Mouse (Mus musculus): ENCODE measurements around the gene Dtx2. TPM values are rescaled to one million over a fixed set of nuclear protein-coding genes. Genes with fewer than 3 reads are reported as not detected.

The Dtx2 gene
- polyA plus RNA-seq, 1 experiment from 2014 or later, result 21.6 TPM

DNA sequence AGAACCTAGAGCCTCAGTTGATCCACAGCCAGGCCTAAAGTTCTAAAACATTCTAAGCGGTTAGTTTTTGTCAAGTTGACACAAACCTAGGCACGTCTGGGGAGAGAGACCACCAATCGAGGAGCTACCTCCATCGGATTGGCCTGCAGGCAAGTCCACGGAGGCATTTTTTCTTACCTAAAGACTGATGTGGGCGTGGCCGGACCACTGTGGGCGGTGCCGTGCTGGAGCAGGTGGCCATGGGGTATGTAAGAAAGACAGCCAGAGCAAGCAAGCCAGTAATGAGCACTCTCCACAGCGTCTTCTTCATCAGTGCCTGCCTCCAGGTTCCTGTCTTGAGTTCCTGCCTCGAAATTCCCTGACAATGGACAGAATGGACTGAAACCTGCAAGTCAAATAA, 78.9 kb downstream of the Dtx2 start:
- no peaks in the 10 kb centered on the region for H3K4me1 ChIP-seq (replicated peaks; ENCODE audit: control insufficient read depth, insufficient read depth, low read length)
- H3K36me3 ChIP-seq (ENCODE audit: control insufficient read depth, insufficient read depth, low read length), result no peaks in the 10 kb centered on the region
- H3K4me3 ChIP-seq (ENCODE audit: low read depth, low read length), result no peak overlapping the region
- 60% methylated on average over 11 of the region's 11 CpGs for WGBS
- DNase-seq (ENCODE audit: low spot score), result no peak
- no peak for ATAC-seq (ENCODE audit: low FRiP score)
- no peak overlapping the region for H3K27ac ChIP-seq (ENCODE audit: low read depth, low read length)
- no peaks in the 10 kb centered on the region for H3K9me3 ChIP-seq (ENCODE audit: control insufficient read depth, low read length)
- H3K27me3 ChIP-seq (ENCODE audit: control insufficient read depth, insufficient read depth, low read length), result no peaks in the 10 kb centered on the region
- H3K4me2 ChIP-seq (replicated peaks; ENCODE audit: low read depth, low read length), result no peak overlapping the region
- H3K9ac ChIP-seq (ENCODE audit: low read depth, low read length), result no peak overlapping the region

DNA sequence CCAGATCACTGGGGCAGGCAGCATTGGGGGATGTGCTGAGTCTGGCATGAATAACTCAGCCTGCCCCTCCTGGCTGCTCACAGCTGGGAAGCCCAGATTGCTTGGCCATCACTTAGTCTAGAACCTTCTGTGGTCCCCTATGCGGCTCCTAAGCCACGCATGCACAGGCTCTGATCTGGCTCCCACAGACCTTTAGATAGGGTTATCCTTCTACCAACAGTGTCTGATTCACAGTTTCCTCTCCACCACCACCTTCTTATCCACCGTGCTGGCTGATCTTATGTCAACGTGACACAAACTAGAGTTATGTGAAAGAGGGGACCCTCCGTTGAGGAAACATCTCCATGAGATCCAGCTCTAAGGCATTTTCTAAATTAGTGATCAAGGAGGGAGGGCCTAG, 80.5 kb downstream of the Dtx2 start:
- WGBS, result 92% methylated on average over 5 of the region's 5 CpGs
- ATAC-seq (ENCODE audit: low FRiP score) (no peak), DNase-seq (ENCODE audit: low spot score) (no peak)
- Histone ChIP-seq H3K4me2 (replicated peaks; ENCODE audit: low read depth, low read length) (no peak overlapping the region), H3K4me1 (replicated peaks; ENCODE audit: control insufficient read depth, insufficient read depth, low read length) (no peaks in the 10 kb centered on the region), H3K36me3 (ENCODE audit: control insufficient read depth, insufficient read depth, low read length) (no peaks in the 10 kb centered on the region), H3K27me3 (ENCODE audit: control insufficient read depth, insufficient read depth, low read length) (no peaks in the 10 kb centered on the region), H3K4me3 (ENCODE audit: low read depth, low read length) (no peak overlapping the region), H3K27ac (ENCODE audit: low read depth, low read length) (no peak overlapping the region), H3K9me3 (ENCODE audit: control insufficient read depth, low read length) (no peaks in the 10 kb centered on the region), H3K9ac (ENCODE audit: low read depth, low read length) (no peak overlapping the region)

DNA sequence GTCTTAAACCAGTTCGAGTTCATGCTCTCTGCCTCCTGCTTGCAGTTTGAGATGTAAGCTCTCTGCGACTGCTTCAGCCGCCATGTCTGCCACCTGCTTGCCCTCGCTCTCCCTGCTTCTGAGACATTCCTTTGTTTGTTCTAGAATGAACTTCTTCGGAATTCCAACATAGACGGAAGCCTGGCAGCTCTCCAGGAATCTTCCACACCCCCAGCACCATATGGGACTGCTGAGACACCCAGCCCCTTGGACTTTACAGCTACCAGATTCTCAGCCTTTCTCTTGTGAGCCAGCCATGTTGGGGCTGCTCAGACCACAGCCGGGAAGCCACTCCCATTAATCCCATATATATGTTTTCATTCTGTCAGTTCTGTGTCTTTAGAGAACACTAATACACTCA, 81.7 kb downstream of the Dtx2 start:
- Histone ChIP-seq H3K4me3 (ENCODE audit: low read depth, low read length) (no peak overlapping the region), H3K36me3 (ENCODE audit: control insufficient read depth, insufficient read depth, low read length) (no peaks in the 10 kb centered on the region), H3K9me3 (ENCODE audit: control insufficient read depth, low read length) (no peaks in the 10 kb centered on the region), H3K4me1 (replicated peaks; ENCODE audit: control insufficient read depth, insufficient read depth, low read length) (no peaks in the 10 kb centered on the region), H3K27ac (ENCODE audit: low read depth, low read length) (no peak overlapping the region), H3K4me2 (replicated peaks; ENCODE audit: low read depth, low read length) (no peak overlapping the region), H3K27me3 (ENCODE audit: control insufficient read depth, insufficient read depth, low read length) (no peaks in the 10 kb centered on the region), H3K9ac (ENCODE audit: low read depth, low read length) (no peak overlapping the region)
- ATAC-seq (ENCODE audit: low FRiP score) (no peak), DNase-seq (ENCODE audit: low spot score) (no peak)
- 66% methylated on average over 7 of the region's 7 CpGs for WGBS

DNA sequence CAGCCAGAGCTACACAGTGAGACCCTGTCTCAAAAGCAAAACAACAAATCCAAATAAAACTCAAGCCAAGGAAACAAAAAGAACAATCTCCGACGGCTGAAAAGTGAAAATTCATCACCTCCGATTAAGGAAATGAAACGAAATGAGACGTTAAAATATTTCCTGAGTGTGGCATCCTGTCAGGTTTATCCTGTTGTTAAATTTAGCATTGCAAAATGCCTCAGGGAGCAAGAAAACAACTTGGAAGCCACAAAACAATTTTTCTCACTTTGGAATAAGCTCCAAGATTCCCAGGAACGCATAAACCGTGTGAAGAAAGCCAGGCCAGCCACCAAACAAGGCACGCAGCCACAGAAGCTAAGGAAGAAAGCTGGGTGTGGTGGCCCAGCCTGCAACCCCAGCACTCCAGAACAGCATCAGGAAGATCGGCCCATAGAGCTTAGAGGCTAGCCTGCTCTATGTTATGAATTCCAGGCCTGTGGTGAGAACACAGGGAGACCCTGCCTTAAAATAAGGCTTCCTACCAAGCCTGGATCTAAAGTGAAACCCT, 82.5 kb downstream of the Dtx2 start:
- WGBS, result 86% methylated on average over 9 of the region's 9 CpGs
- Histone ChIP-seq H3K9ac (ENCODE audit: low read depth, low read length) (no peak overlapping the region), H3K27ac (ENCODE audit: low read depth, low read length) (no peak overlapping the region), H3K4me2 (replicated peaks; ENCODE audit: low read depth, low read length) (no peak overlapping the region), H3K4me3 (ENCODE audit: low read depth, low read length) (no peak overlapping the region), H3K36me3 (ENCODE audit: control insufficient read depth, insufficient read depth, low read length) (no peaks in the 10 kb centered on the region), H3K27me3 (ENCODE audit: control insufficient read depth, insufficient read depth, low read length) (no peaks in the 10 kb centered on the region), H3K4me1 (replicated peaks; ENCODE audit: control insufficient read depth, insufficient read depth, low read length) (no peaks in the 10 kb centered on the region), H3K9me3 (ENCODE audit: control insufficient read depth, low read length) (no peaks in the 10 kb centered on the region)
- no peak for ATAC-seq (ENCODE audit: low FRiP score)
- DNase-seq (ENCODE audit: low spot score), result no peak

DNA sequence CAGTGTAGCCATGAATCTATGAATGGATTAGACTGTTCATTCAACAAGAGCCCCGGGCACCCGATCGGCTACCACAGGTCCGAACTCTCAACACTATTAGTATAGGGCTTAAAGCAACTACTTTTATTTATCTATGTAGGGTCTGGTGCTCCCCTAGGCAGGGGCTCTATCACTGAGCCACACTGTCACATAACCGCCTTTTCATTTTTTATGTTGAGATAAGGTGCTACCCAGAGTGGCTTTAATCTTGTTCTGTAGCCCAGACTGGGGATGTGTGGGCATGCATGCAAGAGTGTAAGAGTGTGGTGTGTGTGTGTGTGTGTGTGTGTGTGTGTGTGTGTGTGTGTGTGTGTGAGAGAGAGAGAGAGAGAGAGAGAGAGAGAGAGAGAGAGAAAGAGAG, 83.5 kb downstream of the Dtx2 start:
- WGBS, result 97% methylated on average over 5 of the region's 5 CpGs
- no peak overlapping the region for H3K27ac ChIP-seq (ENCODE audit: low read depth, low read length)
- H3K4me3 ChIP-seq (ENCODE audit: low read depth, low read length), result no peak overlapping the region
- no peak for DNase-seq (ENCODE audit: low spot score)
- no peaks in the 10 kb centered on the region for H3K4me1 ChIP-seq (replicated peaks; ENCODE audit: control insufficient read depth, insufficient read depth, low read length)
- ATAC-seq (ENCODE audit: low FRiP score), result no peak
- H3K9ac ChIP-seq (ENCODE audit: low read depth, low read length), result no peak overlapping the region
- no peaks in the 10 kb centered on the region for H3K27me3 ChIP-seq (ENCODE audit: control insufficient read depth, insufficient read depth, low read length)
- no peak overlapping the region for H3K4me2 ChIP-seq (replicated peaks; ENCODE audit: low read depth, low read length)
- H3K36me3 ChIP-seq (ENCODE audit: control insufficient read depth, insufficient read depth, low read length), result no peaks in the 10 kb centered on the region
- H3K9me3 ChIP-seq (ENCODE audit: control insufficient read depth, low read length), result no peaks in the 10 kb centered on the region

DNA sequence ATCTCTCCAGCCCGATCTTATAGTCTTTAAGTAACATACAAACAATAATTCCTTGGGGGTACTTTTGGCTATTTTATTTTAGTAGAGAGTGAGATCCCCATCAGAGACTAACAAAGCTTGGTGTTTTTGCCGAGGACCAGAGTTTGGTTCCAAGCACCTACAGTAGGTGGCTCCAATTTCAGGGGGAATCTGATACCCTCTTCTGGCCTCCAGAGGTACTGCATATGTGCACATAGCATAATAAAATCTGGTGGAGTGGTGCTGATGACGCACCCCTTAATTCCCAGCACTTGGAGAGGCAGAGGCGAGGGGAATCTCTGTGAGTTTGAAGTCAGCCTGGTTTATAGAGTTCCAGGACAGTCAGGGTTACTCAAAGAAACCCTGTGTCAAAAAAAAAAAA, 87.7 kb downstream of the Dtx2 start:
- Histone ChIP-seq H3K27me3 (ENCODE audit: control insufficient read depth, insufficient read depth, low read length) (peaks cover 10% of the 10 kb centered on the region), H3K9ac (ENCODE audit: low read depth, low read length) (no peak overlapping the region), H3K36me3 (ENCODE audit: control insufficient read depth, insufficient read depth, low read length) (no peaks in the 10 kb centered on the region), H3K27ac (ENCODE audit: low read depth, low read length) (no peak overlapping the region), H3K4me1 (replicated peaks; ENCODE audit: control insufficient read depth, insufficient read depth, low read length) (peaks cover 6% of the 10 kb centered on the region; the same call in 1 of the 2 replicates), H3K9me3 (ENCODE audit: control insufficient read depth, low read length) (no peaks in the 10 kb centered on the region), H3K4me3 (ENCODE audit: low read depth, low read length) (no peak overlapping the region), H3K4me2 (replicated peaks; ENCODE audit: low read depth, low read length) (no peak overlapping the region)
- DNase-seq (ENCODE audit: low spot score), result no peak
- ATAC-seq (ENCODE audit: low FRiP score), result no peak
- WGBS, result 75% methylated on average over 4 of the region's 4 CpGs

Other genes with a start within 250 kb of the Dtx2 start
- 0.36 and 0.54 TPM in 2 replicates for gene Styxl1, start 216.4 kb upstream of the Dtx2 start, polyA plus RNA-seq (2014; fragmentation: Nextera tagmentation; extraction: Ambion mirVana)
- 620 and 621 TPM in 2 replicates for gene Mdh2, start 216.3 kb upstream of the Dtx2 start, polyA plus RNA-seq (2014; fragmentation: Nextera tagmentation; extraction: Ambion mirVana)
- gene Srrm3, start 187.9 kb upstream of the Dtx2 start, polyA plus RNA-seq (2014; fragmentation: Nextera tagmentation; extraction: Ambion mirVana), result 33.2 and 39.8 TPM in 2 replicates
- gene Hspb1, start 106.9 kb upstream of the Dtx2 start, polyA plus RNA-seq (2014; fragmentation: Nextera tagmentation; extraction: Ambion mirVana), result 16.6 and 26.1 TPM in 2 replicates
- gene Ywhag, start 60.2 kb upstream of the Dtx2 start, polyA plus RNA-seq (2014; fragmentation: Nextera tagmentation; extraction: Ambion mirVana), result 204 and 208 TPM in 2 replicates
- 1.6 and 2.4 TPM in 2 replicates for gene Ssc4d, start 20.3 kb upstream of the Dtx2 start, polyA plus RNA-seq (2014; fragmentation: Nextera tagmentation; extraction: Ambion mirVana)
- not detected in 2 replicates for gene Zp3, start 14.7 kb upstream of the Dtx2 start, polyA plus RNA-seq (2014; fragmentation: Nextera tagmentation; extraction: Ambion mirVana)
- 0.11 and 0.45 TPM in 2 replicates for gene Upk3b, start 43.7 kb downstream of the Dtx2 start, polyA plus RNA-seq (2014; fragmentation: Nextera tagmentation; extraction: Ambion mirVana)
- gene Upk3bl, start 59.7 kb downstream of the Dtx2 start, polyA plus RNA-seq (2014; fragmentation: Nextera tagmentation; extraction: Ambion mirVana), result 2.4 and 2.7 TPM in 2 replicates
- 5.2 and 6.1 TPM in 2 replicates for gene Rasa4, start 89.1 kb downstream of the Dtx2 start, polyA plus RNA-seq (2014; fragmentation: Nextera tagmentation; extraction: Ambion mirVana)
- 238 and 247 TPM in 2 replicates for gene Polr2j, start 121.8 kb downstream of the Dtx2 start, polyA plus RNA-seq (2014; fragmentation: Nextera tagmentation; extraction: Ambion mirVana)
- gene Lrwd1, start 141.3 kb downstream of the Dtx2 start, polyA plus RNA-seq (2014; fragmentation: Nextera tagmentation; extraction: Ambion mirVana), result 34.7 and 37.5 TPM in 2 replicates
- gene Alkbh4, start 141.3 kb downstream of the Dtx2 start, polyA plus RNA-seq (2014; fragmentation: Nextera tagmentation; extraction: Ambion mirVana), result 18.8 and 20.3 TPM in 2 replicates
- gene Orai2, start 175.9 kb downstream of the Dtx2 start, polyA plus RNA-seq (2014; fragmentation: Nextera tagmentation; extraction: Ambion mirVana), result 8.2 and 8.3 TPM in 2 replicates
- gene Prkrip1, start 204.2 kb downstream of the Dtx2 start, polyA plus RNA-seq (2014; fragmentation: Nextera tagmentation; extraction: Ambion mirVana), result 86.1 and 87.6 TPM in 2 replicates